Mouse (Mus musculus) CH12F3 (cell line): ENCODE data around the gene Gldc.
"Not testable (repeated sequence)": the region's sequence is repeated elsewhere in the genome, so short reads cannot be mapped to it uniquely, and the experiment has no call there.

ENCODE experiments used
- in situ Hi-C: fragments of 300-500 bp; cut with MboI; formaldehyde crosslinking; loops from 2 replicates; pipeline ENCODE4 v1.14.3; 2020; ENCODE audit warnings: low sequenced_read_pairs

Gene Gldc

DNA sequence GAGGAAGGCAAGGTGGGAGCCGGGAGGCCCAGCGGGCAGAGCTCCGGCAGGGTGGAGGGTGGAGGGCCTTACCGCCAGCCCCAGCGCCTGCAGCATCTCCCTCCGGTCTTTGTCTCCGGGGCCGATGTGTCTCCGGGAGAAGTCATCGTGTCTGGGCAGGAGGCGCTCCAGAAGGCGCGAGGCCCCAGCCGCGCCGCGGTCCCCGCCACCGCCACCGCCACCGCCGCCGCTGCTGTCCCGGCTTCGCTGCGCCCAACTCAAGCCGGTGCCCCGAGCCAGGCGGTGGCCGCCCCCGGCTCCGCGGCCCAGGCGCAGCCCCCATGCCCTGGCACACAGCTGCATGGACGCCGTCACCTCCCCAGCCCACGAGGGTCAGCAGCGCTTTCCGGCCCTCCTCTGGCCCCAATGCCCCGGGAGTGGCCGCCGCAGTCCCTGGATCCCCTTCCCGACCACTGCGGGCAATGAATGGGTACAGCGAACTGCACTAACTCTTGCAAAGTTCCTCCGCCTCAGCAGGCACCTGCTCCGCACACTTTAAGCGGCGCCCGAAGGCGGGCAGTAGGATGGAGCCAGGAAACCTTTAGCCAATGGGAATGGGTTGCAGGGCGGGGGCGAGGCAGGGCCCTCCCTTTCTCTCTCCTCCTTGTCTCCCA is at the start of gene Gldc:
Gene Gldc, minus strand, starts transcription at position 511 of the 653 bp plus-strand sequence.
- in situ Hi-C loops, result no loop called here

DNA sequence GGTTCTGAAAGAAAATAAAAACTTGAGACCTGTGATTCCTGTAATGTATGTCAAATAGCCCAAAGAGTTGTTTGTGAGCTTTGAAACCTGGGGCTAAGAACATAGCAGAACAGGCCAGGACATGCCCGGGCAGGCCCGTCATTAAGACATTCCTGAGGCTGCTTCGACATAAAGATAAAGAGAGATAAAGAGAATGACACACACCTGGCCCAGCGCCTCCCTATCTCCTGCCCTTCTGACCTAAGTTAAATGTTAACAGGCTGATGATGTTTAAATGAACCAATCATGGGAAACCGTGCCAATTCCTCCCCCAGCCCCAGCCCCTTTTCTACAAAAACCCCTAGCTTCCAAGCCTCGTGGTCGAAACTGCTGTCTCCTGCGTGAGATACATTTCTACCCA is 47.4 kb upstream of the Gldc start:
- in situ Hi-C loops, result not testable (repeated sequence)

DNA sequence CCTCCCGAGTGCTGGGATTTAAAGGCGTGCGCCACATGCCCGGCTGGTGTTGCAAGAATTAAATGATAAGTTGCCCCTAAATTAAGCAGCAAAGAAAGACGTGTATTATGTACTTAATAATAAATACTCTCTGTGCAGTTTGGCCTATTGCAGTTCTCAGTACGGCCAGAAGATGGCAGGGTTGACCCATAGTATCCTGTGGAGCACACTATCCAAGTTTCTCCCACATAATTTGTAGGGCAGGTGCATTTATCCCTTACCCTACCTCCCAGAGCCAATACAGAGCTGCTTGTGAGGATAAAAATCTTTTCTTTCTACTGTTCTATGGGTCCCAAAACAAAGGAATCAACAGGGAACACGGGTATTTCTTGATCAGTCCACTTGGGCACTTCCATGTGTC is 42.1 kb upstream of the Gldc start:
- in situ Hi-C loops, result no loop called here

DNA sequence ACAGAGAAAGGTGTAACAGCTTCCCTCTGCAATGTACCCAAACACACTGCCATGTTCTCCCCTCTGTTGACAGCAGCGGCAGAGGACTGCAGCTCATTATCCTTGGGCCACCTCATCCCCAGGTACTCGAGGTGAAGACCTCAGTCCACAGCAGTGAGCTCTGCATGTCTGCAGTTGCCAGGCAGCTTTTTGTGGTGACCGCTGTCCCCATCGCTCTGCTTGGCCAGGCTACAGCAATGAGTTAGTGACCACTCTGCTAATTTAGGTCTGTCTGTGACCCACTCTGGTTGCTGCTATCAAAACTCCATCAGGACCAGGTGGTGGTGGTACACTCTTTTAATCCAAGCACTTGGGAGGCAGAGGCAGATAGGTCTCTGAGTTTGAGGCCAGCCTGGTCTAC is 41.0 kb upstream of the Gldc start:
- in situ Hi-C loops, result no loop called here

DNA sequence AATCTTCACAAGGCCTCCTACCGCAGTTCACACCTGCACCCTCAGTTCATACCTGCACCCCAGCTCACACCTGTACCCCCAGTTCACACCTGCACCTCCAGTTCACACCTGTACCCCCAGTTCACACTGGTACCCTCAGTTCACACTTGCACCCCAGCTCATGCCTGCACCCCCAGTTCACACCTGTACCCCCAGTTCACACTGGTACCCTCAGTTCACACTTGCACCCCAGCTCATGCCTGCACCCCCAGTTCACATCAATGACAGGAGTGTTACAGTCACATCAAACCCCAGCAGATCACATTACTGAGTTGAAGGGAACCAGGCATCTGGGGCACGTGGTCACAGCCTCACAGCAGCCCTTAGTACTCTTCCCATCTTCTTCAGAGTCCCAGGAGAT is 40.5 kb upstream of the Gldc start:
- in situ Hi-C loops, result not testable (repeated sequence)

DNA sequence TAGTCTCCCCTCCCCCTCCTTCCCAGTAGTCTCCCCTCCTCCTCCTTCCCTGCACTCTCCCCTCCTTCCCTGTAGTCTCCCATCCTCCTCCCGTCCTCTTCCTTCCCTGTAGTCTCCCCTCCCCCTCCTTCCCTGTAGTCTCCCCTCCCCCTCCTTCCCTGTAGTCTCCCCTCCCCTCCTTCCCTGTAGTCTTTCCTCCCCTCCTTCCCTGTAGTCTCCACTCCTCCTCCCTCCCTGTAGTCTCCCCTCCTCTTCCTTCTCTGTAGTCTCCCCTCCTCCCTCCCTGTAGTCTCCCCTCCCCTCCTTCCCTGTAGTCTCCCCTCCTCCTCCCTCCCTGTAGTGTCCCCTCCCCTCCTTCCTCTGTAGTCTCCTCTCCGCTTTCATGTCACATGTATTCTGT is 38.8 kb upstream of the Gldc start:
- in situ Hi-C loops, result no loop called here

DNA sequence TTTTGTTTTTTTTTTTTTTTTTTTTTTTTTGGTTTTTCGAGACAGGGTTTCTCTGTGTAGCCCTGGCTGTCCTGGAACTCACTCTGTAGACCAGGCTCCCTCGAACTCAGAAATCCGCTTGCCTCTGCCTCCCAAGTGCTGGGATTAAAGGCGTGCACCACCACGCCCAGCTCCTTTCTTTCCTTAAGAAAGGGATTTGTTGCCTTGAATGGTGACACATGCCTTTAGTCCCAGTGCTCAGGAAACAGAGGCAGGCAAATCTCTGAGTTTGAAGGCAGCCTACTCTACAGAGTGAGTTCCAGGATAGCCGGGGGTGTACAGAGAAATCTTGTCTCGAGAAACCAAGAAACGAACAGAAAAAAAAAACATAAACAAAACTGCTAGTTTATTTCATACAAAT is 33.8 kb upstream of the Gldc start:
- in situ Hi-C loops, result not testable (repeated sequence)

DNA sequence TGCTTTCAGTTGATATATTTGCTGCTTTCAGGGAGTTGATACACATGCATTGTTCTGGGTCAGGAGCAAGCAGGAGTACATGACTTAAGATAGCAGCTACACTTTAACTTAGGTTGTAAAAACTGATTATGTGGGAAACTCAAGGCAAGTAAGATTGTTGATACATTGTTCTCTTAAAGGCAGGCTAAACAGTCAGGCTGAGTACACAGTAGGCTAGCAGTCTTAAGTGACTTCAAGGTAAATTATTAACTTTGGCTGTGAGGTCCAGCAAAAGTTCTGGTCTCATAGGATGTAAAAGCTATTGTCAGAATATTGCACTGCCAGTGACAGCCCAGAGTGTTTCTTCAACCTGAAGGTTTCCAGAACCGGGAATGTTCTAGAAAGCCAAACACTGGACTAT is 31.8 kb upstream of the Gldc start:
- in situ Hi-C loops, result no loop called here

DNA sequence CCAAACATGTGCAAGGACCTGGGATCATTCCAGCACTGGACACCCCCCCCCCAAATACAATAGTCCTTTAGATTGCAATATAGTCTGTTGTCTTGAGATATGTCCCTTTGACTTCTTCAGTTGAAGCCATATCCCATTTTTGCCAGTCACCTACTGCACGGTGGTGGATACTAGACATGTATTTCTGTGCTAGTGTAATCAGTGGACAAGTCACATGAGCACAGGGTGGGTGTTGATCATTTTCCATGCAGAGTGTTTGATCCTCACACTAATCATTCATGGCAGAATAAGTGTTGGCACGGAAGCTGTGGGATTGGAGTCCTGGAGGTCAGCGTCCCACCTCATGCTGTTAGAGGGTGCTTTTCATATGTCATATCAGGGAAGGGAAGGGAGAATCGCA is 30.6 kb upstream of the Gldc start:
- in situ Hi-C loops, result no loop called here

DNA sequence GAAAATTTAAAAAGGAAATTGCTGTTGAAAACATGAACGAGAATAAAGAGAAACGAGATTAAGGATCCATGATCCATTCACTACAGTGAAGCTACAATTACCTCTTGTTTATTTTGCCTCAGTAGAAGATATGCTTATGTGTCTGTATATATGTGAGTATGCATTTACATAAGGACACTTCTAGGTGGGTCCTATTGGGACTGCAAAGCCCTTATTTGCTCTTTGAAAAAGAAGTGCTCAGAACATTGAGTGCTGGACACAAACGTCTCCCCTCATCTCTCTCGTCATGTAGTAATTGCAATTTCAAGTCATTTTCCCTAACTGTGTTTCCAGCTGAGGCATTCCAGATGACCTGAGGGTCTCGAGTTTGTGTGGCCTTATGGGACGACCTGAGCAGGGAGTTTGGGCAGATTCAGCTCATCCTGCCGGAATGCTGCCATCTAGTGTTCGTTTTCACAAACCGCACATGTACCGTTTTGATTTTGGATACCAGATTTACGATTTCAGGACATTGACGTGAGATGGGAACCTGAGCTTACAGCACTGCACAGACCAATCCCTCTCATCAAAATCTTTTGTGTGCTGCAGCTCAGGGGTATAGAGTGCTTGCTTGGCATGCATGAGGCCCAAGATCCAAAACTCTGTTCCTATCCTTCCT is 30.1 kb upstream of the Gldc start:
- in situ Hi-C loops, result no loop called here

DNA sequence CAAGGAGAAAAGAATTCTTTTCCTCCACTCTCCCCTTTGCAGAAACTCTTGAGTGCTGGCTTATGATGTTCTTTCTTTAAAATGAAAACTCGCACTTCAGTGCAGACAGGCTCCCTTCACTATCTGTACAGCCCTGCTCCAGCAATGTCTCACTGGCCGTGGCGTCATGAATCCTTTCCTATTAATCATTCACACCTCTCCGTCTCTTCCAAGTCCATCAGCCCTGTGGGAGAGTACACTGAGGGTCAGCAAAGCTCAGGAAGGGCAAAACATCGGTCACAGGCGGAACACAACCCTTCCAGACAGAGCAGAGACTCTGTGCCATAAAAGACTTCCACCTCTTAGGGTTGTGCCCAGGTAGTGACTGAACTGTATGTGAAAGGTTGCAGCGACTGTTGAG is 26.9 kb upstream of the Gldc start:
- in situ Hi-C loops, result no loop called here

DNA sequence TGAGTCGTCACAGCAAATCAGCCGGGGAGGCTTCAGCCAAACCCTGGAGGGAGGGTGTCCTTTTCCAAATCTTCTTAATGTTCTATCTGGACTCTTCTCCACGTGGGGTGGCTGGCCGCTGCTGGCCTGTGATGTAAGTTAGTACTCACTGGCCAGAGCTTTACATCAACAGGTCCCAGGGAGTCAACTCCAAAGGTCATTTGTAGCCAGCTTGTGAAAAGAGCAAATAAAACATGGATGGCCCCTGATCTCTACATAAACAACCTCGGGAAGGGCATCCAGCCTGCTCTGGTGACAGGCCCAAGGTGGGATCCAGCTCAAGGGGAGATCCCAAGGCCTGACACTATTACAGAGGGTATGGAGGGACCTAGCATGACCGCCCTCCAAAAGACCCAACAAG is 19.8 kb upstream of the Gldc start:
- in situ Hi-C loops, result no loop called here

DNA sequence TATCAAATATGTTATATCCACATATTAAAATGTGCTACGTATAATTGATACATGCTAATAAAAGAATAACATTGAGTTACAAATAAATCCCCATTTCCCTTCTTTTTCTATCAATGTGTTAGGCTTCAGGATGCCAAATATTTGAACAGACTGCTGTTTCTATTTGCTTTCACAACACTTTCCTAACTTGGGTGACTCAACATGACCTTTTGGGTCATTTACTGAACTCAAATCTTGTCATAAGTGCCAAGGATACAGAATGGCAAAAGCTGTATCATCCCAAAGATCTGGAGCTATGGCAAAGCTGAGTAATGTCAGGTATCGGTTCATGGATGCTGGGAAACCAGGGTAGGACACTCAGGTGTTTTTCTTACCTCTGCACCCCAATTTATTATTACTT is 12.0 kb upstream of the Gldc start:
- in situ Hi-C loops, result no loop called here

DNA sequence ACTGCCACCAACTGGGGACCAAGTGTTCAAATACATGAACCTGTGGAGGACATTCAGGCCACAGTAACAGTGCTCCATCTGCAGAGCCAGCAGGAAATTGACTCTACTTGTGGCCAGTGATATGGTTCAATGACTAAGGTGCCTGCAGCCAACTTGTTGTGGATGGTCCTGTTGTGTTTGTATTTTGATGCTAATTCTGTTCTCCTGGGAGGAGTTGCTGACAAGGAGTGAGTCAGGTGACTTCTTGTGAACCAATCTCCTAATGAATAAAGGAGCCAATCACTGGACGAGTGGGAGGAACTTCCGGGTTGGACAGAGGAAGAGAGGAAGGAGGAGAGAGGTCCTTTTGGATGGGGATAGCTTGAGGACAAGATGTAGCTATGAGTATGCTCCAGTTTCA is 10.3 kb upstream of the Gldc start:
- in situ Hi-C loops, result no loop called here

DNA sequence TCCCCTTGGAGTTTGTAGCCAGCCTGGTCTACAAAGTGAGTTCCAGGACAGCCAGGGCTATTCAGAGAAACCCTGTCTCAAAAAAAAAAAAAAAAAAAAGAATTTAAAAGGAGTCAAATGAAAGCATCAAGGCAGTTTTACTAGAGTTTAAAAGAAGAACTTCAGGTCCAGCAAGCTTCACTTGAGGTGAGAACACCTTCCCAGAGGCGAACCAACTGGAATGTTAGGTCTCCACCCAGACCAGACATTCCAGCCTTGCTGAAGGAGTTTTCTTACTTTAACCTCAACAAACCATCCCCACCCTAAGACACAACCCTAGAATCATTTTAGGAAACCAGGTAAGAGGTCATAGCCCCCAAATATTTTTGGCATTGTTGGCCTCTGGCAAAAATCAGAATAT is 4.8 kb upstream of the Gldc start:
- in situ Hi-C loops, result no loop called here

DNA sequence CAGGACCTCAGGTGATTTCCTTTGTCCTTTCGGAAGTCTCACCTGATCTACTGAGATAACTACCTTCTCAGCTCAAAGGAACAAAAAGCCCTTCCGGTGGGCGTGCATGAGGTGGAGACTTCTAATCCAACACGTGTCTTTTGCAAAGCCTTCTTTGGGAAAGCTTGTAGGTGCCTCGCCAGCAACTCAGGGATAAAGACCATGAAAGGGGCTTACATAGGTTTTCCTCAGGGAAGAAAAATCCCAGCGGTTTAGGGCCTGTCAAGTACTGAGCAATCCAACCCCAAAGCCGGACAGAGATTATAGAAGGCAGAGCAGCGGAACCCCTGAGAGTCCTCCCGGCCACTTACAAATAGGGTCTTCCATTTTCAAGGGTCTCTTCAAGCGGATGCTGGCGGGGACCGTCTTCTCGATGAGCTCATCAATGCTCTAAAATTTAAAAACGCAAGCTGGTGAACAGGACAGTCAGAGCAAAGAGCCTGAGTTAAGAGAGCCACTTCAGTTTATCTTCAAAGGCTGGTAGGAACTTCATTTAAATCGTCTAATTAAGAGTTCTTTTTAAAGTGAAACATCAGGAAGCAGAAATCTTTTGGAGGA is 1.1 kb downstream of the Gldc start:
- in situ Hi-C loops, result no loop called here

DNA sequence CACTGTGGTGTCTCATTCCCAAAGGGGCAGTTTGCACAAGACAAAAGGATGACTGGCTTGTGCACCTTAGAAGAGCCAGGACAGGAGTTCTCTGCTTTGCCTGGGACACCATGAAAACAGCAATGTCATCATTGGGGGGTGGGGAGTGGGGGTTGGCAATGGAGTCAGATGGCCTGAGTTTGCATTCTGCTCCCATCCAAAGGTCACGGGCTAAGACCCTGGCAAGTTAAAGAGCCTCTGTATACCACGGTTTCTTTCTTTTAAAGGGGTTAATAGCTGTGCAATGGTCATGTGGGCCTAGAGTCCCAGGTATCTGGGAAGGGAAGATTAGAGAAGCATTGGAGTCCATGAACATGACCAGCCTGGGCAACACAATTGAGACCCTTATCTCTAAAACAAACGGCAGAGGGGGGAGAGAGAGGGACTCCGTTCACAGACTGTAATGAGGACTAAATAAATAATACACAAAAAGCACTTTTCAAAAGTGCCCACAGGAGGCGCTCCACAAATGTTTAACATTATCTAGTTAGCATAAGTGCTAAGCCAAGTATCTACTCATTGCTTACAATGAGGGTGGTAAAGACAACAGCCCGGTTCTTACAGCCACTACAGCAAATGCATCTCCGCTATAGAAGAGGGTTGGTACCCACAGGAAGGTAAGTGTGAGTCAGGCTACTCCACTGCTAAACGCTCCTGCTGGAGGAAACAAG is 3.7 kb downstream of the Gldc start:
- in situ Hi-C loops, result no loop called here

DNA sequence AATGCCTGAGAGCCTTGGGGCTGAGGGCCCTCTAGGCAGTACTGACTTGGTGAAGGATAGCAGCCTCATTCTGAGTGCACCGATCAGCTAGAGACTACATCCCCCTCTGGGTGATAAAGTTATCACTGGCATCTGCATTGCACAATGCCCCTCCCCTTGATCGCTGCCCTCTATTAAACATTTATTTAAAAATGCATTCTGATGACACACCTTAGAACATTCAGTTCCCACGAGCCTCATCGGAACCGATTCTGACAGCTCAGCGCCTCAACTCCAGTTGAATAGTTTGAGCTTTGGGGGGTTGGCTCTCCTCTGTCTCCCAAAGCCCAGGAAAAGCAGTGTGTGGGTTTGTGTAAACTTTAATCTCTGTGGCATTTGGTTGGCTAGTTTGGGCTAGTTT is 4.9 kb downstream of the Gldc start:
- in situ Hi-C loops, result no loop called here

DNA sequence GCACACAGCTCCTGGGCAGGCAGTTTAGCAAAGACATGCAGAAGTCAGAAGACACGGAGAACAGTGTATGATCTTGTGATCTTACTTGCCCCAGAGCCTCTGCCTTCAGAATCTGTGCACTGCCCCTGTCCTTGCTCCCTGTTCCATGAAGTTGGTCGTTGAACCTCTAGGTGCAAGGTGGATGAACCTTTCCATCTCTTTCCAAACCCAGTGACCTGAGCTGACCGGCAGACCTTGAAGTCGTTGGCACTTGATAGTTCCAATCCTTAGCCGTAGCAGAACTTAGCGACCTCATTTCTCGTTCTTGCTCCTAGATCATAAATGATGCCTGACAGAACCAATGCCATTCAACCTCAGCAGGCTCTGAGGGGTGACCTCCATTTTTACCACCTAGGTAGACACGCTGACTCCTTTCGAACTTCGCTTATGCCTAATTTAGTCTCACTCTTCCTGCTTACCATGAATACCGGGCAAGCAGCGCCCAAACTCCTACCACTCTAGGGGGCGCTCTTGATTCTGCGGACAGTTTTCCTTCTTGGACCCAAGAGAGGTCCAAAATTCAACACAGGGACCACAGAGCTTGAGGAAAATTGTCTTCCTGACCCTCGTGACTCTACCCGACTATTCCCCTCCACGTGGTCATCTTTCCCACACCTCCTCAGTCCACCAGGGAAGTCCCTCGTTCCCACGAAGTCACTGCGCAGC is 8.3 kb downstream of the Gldc start:
- in situ Hi-C loops, result no loop called here

DNA sequence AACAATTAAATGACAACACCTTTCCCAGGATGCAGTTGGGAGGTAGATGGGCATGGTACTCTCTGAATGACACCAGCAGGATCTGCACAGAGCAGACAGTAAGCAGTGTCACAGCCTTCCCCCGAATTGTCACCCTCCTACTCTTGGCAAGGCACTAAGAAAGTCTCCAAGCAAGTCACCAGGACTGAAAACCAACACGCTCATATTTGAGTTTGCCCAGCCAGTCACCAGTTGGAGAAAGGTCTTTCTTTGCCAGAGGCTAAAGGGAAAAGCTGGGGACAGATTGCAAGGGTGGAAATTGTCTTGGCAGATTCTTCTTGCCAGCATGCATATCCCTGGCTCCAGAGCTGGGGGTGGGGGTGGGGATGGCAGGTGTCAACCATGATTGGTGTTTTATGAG is 11.0 kb downstream of the Gldc start:
- in situ Hi-C loops, result no loop called here

DNA sequence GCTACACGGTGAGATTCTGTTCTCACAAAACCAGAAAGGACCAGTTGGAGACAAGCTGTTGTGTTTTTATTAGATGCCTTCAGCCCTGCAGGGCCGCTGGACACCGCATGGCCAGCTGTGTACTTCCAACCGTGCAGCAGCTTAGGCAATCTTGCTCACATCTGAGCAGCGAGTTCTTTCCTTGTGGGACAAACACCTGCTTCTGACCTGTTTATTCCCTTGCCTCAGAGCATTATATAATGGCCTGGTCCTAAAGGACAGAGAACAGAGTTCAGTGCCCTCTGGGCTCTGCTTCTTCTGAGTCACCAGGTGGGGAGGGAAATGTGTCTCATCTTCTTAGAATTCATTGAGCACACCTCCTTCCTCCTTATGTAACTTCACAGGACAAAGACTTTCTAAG is 12.4 kb downstream of the Gldc start:
- in situ Hi-C loops, result no loop called here
